Mouse (Mus musculus): Measurements from ENCODE around the gene D930048N14Rik. TPM values are rescaled to one million over a fixed set of nuclear protein-coding genes. Genes with fewer than 3 reads are reported as not detected.

The D930048N14Rik gene
- total and polyA plus RNA-seq, 3 experiments = 0.39 to 2.1 TPM; not detected in 1

GRCm38 (mm10) chr11:51635525-51636322, 15.0 kb upstream of the D930048N14Rik start, which contains the start of gene Rmnd5b (continued):
- TF ChIP-seq POLR2AphosphoS5 (IDR thresholded peaks at IDR 0.05; ENCODE audit: borderline replicate concordance, low read depth, low read length) (no peak), SIN3A (IDR thresholded peaks at IDR 0.05; ENCODE audit: low read length) (peak; percentile 82), GATA1 (IDR thresholded peaks at IDR 0.05; ENCODE audit: low read depth, low read length) (no peak)

- TF ChIP-seq RAD21 (IDR thresholded peaks at IDR 0.05; ENCODE audit: low read depth, low read length) (peak; percentile 13), CHD1 (IDR thresholded peaks at IDR 0.05; ENCODE audit: low read depth, low read length) (peak; percentile 87), E2F4 (IDR thresholded peaks at IDR 0.05; ENCODE audit: borderline replicate concordance, low read depth, low read length) (no peak), CTCF (IDR thresholded peaks at IDR 0.05 in 2 of 3, conservative IDR thresholded peaks at IDR 0.05 in 1 of 3; ENCODE audit: control insufficient read depth in 1 of 3, insufficient read depth in 1 of 3, low read depth in 2 of 3, low read length in 3 of 3, poor library complexity in 1 of 3, severe bottlenecking in 1 of 3) (peak; percentile 58 to 85 (median 67)), TBP (IDR thresholded peaks at IDR 0.05; ENCODE audit: low read depth, low read length) (peak; percentile 61; the same call in 1 of the 2 replicates), ZMIZ1 (IDR thresholded peaks at IDR 0.05; ENCODE audit: low read depth, low read length) (no peak)
- peaks cover 0 to 34% of the 10 kb centered on the region in 2 experiments; a peak in 2 of 4 replicates for H3K36me3 ChIP-seq (ENCODE audit: control insufficient read depth in 1 of 2, insufficient read depth in 2 of 2, low read length in 2 of 2)
- peaks cover 7 to 40% of the 10 kb centered on the region in 2 experiments for H3K4me1 ChIP-seq (ENCODE audit: control insufficient read depth in 1 of 2, insufficient read depth in 2 of 2, low read length in 2 of 2)
- peaks cover 27% of the 10 kb centered on the region for H3K79me2 ChIP-seq (ENCODE audit: control insufficient read depth, insufficient read depth, low read length, poor library complexity)
- no peaks in the 10 kb centered on the region for H3K9me3 ChIP-seq (replicated peaks; ENCODE audit: insufficient read depth, low read length)
- no peaks in the 10 kb centered on the region for H3K27me3 ChIP-seq (ENCODE audit: control insufficient read depth in 1 of 2, insufficient read depth in 2 of 2, low read length in 2 of 2)
- peak overlapping the region; percentile 69 to 84 for H3K4me3 ChIP-seq (ENCODE audit: control insufficient read depth in 1 of 2, insufficient read depth in 1 of 2, low read depth in 2 of 2, low read length in 2 of 2)
- H3K9ac ChIP-seq (ENCODE audit: control insufficient read depth, low read depth, low read length, poor library complexity, severe bottlenecking) = peak overlapping the region; percentile 83
- DNase-seq (ENCODE audit: low read depth, low spot score) = peak; percentile 95
- peak overlapping the region; percentile 92 for H3K27ac ChIP-seq (ENCODE audit: control insufficient read depth, low read depth, low read length)
Measured at GRCm38 (mm10) chr11:51636323-51636684, 14.4 kb upstream of the D930048N14Rik start.

GRCm38 (mm10) chr11:51637971-51638414, 12.8 kb upstream of the D930048N14Rik start:
- peak overlapping the region; percentile 93 for H3K27ac ChIP-seq (ENCODE audit: control insufficient read depth, low read depth, low read length)
- DNase-seq (ENCODE audit: low read depth, low spot score) = peak; percentile 98
- peak overlapping the region; percentile 76 for H3K9ac ChIP-seq (ENCODE audit: control insufficient read depth, low read depth, low read length, poor library complexity, severe bottlenecking)
- H3K27me3 ChIP-seq (ENCODE audit: control insufficient read depth in 1 of 2, insufficient read depth in 2 of 2, low read length in 2 of 2) = no peaks in the 10 kb centered on the region
- no peaks in the 10 kb centered on the region for H3K9me3 ChIP-seq (replicated peaks; ENCODE audit: insufficient read depth, low read length)
- H3K36me3 ChIP-seq (ENCODE audit: control insufficient read depth in 1 of 2, insufficient read depth in 2 of 2, low read length in 2 of 2) = peaks cover 0 to 25% of the 10 kb centered on the region in 2 experiments; a peak in 2 of 4 replicates
- peaks cover 7 to 33% of the 10 kb centered on the region in 2 experiments for H3K4me1 ChIP-seq (ENCODE audit: control insufficient read depth in 1 of 2, insufficient read depth in 2 of 2, low read length in 2 of 2)
- H3K4me3 ChIP-seq (ENCODE audit: control insufficient read depth in 1 of 2, insufficient read depth in 1 of 2, low read depth in 2 of 2, low read length in 2 of 2) = peak overlapping the region; percentile 48 to 52
- H3K79me2 ChIP-seq (ENCODE audit: control insufficient read depth, insufficient read depth, low read length, poor library complexity) = peaks cover 18% of the 10 kb centered on the region
- TF ChIP-seq ELF1 (IDR thresholded peaks at IDR 0.05; ENCODE audit: low read depth, low read length) (peak; percentile 75), TAL1 (IDR thresholded peaks at IDR 0.05; ENCODE audit: low read length) (no peak), NRF1 (IDR thresholded peaks at IDR 0.05; ENCODE audit: insufficient read depth, low read depth, low read length, poor library complexity, severe bottlenecking) (no peak), ZC3H11A (IDR thresholded peaks at IDR 0.05; ENCODE audit: low read depth, low read length) (no peak), MAX (IDR thresholded peaks at IDR 0.05; ENCODE audit: low read length) (0 out of 2 replicates have a peak, but pooled peaks have one; percentile 41), ZKSCAN1 (IDR thresholded peaks at IDR 0.05; ENCODE audit: low read depth, low read length) (no peak), GATA1 (IDR thresholded peaks at IDR 0.05; ENCODE audit: low read depth, low read length) (no peak), POLR2AphosphoS5 (IDR thresholded peaks at IDR 0.05; ENCODE audit: borderline replicate concordance, low read depth, low read length) (no peak), SIN3A (IDR thresholded peaks at IDR 0.05; ENCODE audit: low read length) (peak; percentile 85), ETS1 (IDR thresholded peaks at IDR 0.05; ENCODE audit: low read depth, low read length) (peak; percentile 61; the same call in 1 of the 2 replicates), RAD21 (IDR thresholded peaks at IDR 0.05; ENCODE audit: low read depth, low read length) (no peak), MYC (IDR thresholded peaks at IDR 0.05; ENCODE audit: low read depth, low read length) (no peak; the same call in 1 of the 2 replicates), ZMIZ1 (IDR thresholded peaks at IDR 0.05; ENCODE audit: low read depth, low read length) (no peak; the same call in 1 of the 2 replicates), HCFC1 (IDR thresholded peaks at IDR 0.05; ENCODE audit: low read depth, low read length) (peak; percentile 25; the same call in 1 of the 2 replicates), MAZ (IDR thresholded peaks at IDR 0.05; ENCODE audit: low read depth, low read length) (peak; percentile 85; the same call in 1 of the 2 replicates), KAT2A (conservative IDR thresholded peaks at IDR 0.05; ENCODE audit: low read depth, low read length) (no peak), POLR2A (IDR thresholded peaks at IDR 0.05; ENCODE audit: control insufficient read depth in 1 of 2, insufficient read depth in 1 of 2, low read depth in 1 of 2, low read length in 2 of 2, poor library complexity in 1 of 2) (peak; percentile 83 to 86), ZNF384 (IDR thresholded peaks at IDR 0.05; ENCODE audit: low read depth, low read length) (no peak), POLR2AphosphoS2 (IDR thresholded peaks at IDR 0.05; ENCODE audit: low read length) (no peak), EP300 (IDR thresholded peaks at IDR 0.05; ENCODE audit: low read depth in 1 of 2, low read length in 2 of 2) (peak; percentile 62 to 70), NELFE (IDR thresholded peaks at IDR 0.05; ENCODE audit: low read depth, low read length) (peak; percentile 66), E2F4 (IDR thresholded peaks at IDR 0.05; ENCODE audit: borderline replicate concordance, low read depth, low read length) (no peak), UBTF (IDR thresholded peaks at IDR 0.05; ENCODE audit: borderline replicate concordance, insufficient read depth, low read depth, low read length) (0 out of 2 replicates have a peak, but pooled peaks have one; percentile 31), CHD1 (IDR thresholded peaks at IDR 0.05; ENCODE audit: low read depth, low read length) (no peak)
